Mouse (Mus musculus) brain, embryonic 14.5 days (tissue): ENCODE measurements at regions not wholly inside any gene's neighbourhood (a gene's known extent, or its start where the extent isn't known, plus 50 kb on each side); places are given as distances from the start of the nearest gene placed in this dataset.
"Not testable (repeated sequence)": the region's sequence is repeated elsewhere in the genome, so short reads cannot be mapped to it uniquely, and the experiment has no call there.

Experiments
- CTCF ChIP-seq: fragments of 200-500 bp; IDR thresholded peaks from 2 replicates; pipeline ENCODE4 v1.5.1; 2012; ENCODE audit warnings: inconsistent platforms, mild to moderate bottlenecking, moderate library complexity, borderline replicate concordance; ENCODE audit not compliant: insufficient read depth, insufficient read length; ENCODE audit errors: extremely low read depth
- POLR2A ChIP-seq: fragments of 200-500 bp; IDR thresholded peaks from 2 replicates; pipeline ENCODE4 v1.6.1; 2012; ENCODE audit warnings: mild to moderate bottlenecking, inconsistent platforms, borderline replicate concordance; ENCODE audit not compliant: poor library complexity, insufficient read depth, insufficient read length, severe bottlenecking; ENCODE audit errors: extremely low read depth

DNA sequence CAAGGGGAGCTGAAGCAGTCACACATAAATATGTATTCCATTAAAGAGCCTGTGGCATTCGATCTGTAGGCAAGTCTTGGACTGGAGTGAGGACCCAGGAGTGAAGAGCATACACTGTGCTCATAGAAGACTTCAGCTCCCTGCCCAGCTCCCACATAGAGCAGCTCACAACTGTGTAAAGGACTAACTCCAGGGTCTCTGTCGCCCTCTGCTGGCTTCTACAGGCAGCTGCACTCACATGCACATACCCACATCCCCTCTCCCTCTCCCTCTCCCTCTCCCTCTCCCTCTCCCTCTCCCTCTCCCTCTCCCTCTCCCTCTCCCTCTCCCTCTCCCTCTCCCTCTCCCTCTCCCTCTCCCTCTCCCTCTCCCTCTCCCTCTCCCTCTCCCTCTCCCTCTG lies 369.7 kb upstream of the Zfp507 start:
- peak; percentile 22; the same call in 1 of the 2 replicates for TF ChIP-seq CTCF
- not testable (repeated sequence) for TF ChIP-seq POLR2A
